Mouse (Mus musculus) thymus, adult 2 months (tissue): ENCODE data around the gene Ptprc.

Source experiments
- CTCF ChIP-seq: fragments of 200-500 bp; IDR thresholded peaks from 2 replicates; pipeline ENCODE4 v1.5.1; 2012; ENCODE audit warnings: mild to moderate bottlenecking, control low read depth, low read length, moderate library complexity, borderline replicate concordance; ENCODE audit not compliant: control insufficient read depth, poor library complexity, insufficient read depth; ENCODE audit errors: extremely low read depth
- POLR2A ChIP-seq: fragments of 200-500 bp; IDR thresholded peaks from 2 replicates; pipeline ENCODE4 v1.6.1; 2012; ENCODE audit warnings: mild to moderate bottlenecking, low read length, control low read depth, moderate library complexity; ENCODE audit not compliant: control insufficient read depth, poor library complexity, insufficient read depth; ENCODE audit errors: extremely low read depth

DNA sequence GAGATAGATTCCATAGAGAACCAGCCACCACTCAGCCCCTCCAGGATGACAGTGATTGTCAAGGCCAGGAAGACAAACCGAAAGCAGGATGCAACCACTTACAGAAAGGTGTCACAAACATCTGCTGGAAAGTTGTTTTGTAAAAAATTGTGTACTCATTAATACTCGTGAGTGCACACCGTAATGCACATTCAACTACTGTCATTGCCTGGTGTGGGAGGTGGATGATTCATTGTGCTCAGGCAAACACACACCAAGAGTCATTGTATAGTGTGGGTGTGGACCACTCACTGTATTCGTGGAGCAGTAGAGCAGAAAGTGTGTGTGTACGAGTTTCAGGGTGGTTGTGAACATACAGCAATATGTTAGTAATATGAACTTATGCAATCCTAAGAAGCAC lies 31.1 kb downstream of the Ptprc start:
- no peak for TF ChIP-seq CTCF
- no peak for TF ChIP-seq POLR2A
